Mouse (Mus musculus): ENCODE measurements around the gene Lmcd1.
"Not testable (repeated sequence)": the region's sequence is repeated elsewhere in the genome, so short reads cannot be mapped to it uniquely, and the experiment has no call there.

Gene Lmcd1

DNA sequence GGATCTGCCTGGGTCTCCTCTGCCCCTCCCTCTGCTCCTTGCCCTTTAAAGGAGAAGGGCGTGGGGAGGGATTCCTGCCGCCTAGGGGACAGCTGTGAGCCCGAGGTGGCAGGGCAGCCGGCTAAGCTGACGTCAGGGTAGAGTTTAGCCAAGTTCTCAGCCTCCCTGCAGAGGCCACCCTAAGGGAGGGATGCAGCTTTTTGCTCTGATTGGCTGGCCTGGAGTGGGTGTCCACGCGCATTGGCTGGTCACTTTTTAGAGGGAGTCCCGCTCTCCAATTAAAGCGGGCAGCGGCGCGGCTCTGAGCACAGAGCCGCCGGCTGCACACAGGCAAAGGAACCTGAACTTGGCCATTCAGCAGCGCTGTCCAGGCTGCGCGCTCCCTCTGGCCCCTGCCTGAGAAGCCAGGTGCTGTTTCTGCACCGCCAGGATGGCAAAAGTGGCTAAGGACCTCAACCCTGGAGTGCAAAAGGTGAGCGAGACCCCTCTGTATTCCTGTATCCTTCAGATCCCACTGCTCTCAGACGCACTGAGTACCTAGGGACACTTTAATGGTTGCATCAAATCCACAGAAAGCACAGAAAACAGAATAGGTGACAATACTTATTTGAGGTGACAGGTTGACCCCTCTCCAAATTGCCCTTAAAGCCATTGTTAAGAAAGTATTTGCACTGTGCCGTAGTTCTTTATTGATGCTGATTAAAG, at the start of gene Lmcd1:
Gene Lmcd1 (plus strand): TSS at position 258 of the 705 bp plus-strand sequence.
- DNase-seq (ENCODE audit: low read depth, low spot score), result peak; percentile 43

DNA sequence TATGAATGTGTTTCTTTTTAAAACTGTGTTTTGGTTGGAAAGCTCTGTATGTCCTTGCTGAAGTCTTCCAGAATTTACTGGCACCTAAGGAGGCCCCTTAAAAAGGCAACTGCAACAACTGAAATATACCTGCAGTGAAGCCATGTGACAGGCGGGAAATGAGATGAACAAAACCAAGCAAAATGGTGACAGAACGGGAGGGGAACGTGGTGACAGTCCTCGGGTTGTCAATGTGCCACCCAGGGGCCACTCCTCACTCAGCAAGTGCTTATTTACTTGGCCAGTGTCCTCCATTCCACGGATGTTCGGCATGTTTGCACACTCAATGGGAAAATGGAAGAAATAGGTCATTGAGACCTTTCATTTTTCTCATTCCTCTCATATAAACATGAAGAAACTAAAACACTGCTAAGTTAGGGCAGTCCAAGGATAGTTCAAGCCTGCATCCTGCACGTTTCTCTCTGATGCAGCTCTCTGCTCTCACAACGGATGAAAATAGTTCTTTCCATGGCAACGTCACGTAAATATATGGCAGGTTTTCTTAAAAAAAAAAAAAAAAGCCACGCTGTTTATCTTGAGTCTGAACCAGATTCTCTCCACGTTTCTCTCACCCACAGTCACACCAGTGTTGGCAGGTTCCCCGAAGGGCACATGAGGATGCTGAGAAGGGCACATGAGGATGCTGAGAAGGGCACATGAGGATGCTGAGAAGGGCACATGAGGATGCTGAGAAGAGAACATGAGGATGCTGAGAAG, 49.5 kb upstream of the Lmcd1 start:
- no peak for DNase-seq (ENCODE audit: low read depth, low spot score)

DNA sequence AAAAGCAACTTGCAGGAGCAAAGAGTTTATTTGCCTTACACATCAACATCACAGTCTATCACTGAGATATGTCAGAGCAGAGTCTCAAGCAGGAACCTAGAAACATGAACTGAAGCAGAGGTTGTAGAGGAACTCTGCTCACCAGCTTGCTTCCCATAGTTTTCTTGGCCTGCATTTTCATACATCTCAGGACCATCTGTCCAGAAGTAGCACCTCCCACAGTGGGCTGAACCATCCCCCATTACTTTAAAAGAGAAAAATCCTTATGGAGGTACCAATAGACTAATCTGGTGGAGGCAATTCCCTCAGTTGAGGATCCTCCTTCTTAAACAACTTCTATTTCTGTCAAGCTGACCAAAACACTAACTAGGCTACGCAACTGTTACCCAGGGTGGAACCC, 36.8 kb upstream of the Lmcd1 start:
- no peak for DNase-seq (ENCODE audit: low read depth, low spot score)

DNA sequence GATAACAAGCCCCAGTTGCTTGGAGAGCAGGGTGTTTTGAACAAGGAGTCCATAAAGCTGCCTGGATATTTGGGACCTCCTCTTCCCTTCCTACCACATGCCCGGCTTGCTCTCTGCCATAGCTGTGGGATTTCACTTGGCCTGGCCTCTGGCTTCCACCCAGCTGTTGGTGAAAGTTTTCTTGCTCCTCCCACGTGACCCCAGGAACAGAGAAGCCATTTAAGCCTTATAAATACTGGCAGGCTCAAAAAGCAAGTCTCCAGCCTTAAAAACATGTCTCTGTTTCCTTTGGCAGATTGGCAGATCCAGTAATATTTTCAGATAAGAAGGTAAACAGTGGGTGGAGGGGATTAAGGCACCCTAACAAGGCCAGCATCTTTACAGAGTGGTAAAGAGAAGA, 31.3 kb upstream of the Lmcd1 start:
- no peak for DNase-seq (ENCODE audit: low read depth, low spot score)

DNA sequence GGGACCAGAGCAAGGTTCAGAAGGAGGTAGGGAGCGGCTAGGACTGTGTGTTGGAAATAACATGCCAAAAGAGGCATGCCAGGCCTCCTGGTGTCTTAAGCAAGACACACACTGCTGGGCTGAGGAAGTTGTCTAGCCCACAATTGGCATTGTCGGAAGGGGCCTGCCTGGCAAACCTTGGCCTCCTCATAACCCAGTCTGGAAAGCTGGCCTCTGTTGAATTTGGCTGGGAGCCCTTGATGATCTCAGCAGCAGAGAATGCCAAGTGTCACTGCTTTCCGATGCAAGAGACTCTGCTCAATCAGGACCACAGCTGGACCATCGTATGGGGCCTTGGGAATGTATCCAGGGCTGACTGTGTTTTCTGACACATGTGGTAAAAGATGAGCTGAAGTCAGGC, 27.9 kb upstream of the Lmcd1 start:
- no peak for DNase-seq (ENCODE audit: low read depth, low spot score)

DNA sequence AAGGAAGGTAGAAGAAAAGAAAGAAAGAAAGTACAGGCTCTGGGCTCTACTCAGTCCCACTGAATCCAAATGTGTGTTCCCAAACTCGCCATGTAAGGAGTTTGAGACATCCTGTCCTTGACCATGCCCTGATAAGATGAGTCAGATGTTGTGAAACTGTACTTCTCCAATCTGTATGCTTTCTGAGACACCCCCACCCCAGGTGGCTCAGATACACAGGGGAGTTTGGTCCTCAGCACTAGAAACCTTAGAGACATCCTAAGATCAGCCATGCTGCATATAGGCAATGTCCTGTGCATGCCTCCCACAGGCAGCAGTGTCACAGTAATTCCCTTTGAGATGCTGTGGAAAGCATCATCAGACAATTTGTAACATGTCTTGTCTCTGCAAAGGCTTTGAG, 26.9 kb upstream of the Lmcd1 start:
- DNase-seq (ENCODE audit: low read depth, low spot score), result no peak

DNA sequence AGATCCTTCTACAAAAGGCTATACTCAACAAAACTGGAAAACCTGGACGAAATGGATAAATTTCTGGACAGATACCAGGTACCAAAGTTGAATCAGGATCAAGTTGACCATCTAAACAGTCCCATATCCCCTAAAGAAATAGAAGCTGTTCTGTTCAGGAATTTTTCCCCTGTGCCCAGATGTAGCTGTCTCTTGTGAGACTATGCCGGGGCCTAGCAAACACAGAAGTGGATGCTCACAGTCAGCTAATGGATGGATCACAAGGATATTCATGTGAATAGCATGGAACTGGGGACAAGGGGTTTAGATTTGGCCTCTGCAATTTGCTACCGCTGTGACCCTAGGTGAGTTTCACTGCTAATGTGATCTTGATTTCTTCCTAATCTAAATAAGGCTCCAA, 19.6 kb upstream of the Lmcd1 start:
- DNase-seq (ENCODE audit: low read depth, low spot score), result not testable (repeated sequence)

DNA sequence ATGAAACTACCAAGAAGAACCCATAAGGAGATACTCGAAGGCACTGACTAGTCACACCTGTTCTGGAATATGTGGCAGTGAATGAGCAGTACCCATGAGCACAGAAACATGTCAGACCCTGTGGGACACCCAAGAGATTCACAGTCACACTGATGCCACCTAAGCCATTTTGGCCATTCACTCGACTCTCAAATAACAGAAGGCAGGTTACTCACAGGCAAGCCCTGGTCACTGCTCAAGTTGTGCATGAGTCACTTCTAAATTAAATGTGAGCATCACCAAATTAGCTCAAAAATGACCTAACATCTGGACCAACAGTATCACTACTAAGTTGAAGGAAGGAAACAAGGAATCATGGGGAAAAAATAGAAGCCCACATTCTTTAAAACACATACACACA, 18.6 kb upstream of the Lmcd1 start:
- no peak for DNase-seq (ENCODE audit: low read depth, low spot score)

DNA sequence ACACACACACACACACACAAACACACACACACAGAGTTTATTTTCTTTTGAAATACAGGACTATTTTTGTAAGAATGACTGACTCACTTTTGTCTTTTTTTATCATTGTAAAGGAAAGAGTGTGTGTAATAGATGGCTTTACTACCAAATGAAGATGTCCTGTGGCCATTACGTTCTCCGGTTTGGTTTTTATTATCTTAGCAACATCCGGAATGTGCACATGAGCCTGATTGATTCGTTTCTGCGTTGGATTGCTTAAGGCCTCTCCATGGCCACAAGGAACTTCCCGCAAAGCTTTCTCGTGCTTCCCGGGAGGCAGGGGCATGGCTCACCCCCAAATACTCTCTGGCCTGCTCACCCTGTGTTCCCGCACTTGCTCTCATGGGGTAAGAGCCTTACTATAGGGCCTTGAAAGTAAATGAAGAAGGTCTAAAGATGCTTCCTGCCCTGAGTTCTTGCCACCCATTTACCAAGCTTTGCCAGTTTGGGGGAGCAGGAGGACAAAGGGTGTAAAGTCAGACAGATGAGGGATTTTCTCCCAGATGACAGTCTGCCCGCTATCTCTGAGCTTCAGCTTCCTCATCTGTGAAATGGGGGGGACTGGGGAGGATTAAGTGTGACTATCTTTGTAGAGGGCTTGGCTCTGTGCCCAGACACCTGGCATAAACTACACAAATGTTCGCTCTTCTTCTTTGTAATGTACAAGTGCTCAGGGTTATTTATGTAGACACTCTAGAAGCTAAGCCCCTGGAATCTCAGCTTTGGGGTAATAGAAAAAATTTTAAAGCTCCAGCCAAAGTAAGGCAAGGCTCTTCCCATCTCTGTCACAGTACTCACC, 18.0 kb upstream of the Lmcd1 start:
- DNase-seq (ENCODE audit: low read depth, low spot score), result no peak

DNA sequence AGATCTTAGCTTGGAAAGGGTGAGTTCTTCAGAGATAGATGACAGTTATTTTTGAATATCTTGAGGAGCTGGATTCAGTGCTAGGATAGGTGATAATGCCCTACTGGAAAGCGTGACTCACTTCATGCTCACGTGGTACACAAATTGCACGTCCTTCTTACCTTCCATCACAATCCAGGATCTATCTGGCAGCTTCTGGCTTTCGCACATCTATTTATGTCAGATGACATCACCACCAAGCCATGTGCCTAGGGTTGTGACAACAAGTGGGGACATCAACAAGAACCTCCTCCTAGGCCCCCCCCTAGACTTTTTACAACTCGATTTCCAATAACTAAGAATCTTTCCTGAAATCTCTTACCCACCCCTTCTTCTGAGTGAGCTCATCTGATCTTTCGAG, 17.0 kb upstream of the Lmcd1 start:
- no peak for DNase-seq (ENCODE audit: low read depth, low spot score)

DNA sequence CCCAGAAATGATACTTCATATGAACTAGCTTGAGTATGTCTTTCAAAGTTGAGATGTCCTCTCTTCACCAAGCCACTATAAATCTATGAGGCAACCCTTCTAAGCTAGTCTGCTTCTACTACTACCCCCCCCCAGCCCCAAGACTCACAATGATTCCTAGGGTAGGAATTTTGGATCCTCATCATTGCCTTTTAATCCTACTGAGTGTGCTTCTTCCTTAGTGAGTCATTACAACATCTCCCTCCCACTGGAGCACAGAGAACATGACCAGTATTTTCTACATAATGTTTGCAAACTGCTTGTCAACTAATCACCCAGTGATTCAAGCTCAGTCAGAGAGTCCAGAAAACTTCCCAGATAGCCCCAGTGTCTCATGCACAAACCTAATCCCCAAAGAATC, 12.5 kb upstream of the Lmcd1 start:
- DNase-seq (ENCODE audit: low read depth, low spot score), result no peak

DNA sequence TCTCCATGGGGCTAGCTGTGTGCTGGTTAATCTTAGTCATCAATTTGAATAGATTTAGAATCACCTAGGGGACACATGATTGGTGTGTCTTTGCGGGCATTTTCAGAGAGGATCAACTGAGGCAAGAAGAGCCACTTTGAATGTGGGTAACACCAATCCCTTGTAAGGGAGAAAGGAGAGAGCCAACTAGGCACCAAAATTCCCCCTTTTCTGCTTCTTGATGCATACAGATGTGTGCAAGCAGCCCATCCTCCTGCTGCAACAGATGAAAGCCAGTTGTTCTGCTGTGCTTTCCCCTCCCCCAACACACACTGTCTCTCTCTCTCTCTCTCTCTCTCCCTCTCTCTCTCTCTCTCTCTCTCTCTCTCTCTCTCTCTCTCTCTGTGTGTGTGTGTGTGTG, 9.2 kb upstream of the Lmcd1 start:
- DNase-seq (ENCODE audit: low read depth, low spot score), result no peak

DNA sequence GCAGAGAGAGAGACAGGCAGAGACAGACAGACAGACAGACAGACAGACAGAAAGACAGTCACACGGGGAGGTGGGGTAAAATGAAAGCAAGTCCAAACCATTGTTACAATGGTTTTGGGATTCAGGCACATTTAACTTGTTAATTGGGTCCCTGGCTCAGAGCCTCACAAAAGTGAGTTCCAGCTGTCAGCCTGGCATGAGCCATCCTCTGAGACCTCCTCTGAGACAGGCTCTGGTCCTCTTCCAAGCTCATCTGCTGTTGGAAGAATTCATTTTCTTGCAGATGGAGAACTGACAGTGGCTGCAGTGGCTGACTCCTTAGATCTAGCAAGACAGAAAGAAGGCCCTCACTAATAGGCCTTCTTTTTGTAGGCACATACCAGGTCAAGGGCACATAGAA, 6.9 kb upstream of the Lmcd1 start:
- DNase-seq (ENCODE audit: low read depth, low spot score), result no peak

DNA sequence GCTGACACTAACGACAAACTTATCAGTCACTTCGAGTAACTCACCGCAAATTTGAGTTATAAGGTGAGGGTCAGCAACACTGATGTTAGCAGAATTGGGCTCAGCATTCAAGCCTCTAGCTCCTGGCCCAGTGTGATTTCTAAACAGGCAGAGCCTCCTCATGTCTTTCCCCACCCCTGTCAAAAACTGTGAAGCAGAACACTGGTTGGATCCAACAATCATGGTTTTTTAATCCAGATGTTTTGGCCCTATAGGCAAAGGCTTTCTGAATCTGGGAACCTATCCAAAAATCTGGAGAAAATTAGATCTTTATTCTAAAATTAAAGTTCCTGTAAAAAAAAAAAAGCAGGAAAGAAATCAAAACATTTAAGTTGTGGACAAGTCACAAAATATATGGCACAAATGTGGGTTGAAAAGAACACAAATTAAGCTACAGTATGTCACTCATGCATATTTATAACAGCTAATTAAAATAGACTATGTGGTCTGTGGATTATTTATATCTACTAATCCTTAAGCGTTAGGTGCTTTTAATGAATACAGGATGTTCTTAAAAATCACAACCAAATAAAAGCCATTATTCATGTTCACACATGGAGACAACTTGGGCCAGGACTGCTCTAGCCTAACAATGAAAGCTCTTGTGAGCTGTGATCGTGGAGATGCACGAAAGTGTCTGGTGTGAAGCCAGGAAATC, 5.7 kb upstream of the Lmcd1 start:
- no peak for DNase-seq (ENCODE audit: low read depth, low spot score)

DNA sequence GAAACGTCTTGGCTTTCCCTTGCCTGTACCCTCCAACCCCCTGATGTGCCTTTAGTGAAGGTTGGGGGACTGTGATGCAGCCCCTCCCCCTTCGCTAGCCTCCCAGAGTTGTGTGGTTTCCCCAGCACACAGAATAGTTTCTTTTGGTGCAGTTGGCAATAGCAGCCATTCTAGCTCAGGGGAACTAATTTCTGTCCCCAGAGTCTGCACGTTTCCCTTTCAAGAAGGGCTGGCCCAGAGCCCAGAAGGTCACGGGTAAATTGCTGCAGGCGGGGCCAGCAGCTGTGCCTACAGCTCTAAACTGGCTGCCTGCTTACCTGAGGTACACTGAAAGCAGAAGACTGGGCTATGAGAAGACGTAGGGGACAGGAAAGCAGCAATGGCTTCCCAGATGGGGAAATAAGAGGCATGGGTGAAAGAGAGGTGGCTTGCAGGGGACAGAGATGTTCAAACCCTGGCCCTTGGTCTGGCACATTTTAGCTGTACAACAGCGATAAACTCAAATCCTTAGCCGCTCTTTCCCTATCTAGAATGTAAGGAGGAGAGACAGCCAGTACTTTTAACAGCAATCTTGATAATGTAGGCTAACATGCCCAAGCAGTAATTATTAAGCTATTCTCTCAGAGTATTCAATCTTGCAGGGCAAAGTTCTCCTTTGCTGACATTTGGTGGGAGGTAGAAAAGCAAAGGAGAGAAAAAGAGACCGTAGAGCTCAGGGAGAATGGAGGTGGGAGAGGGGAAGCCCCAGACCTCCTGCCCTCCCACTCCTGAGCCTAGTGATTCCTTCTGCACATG, 900 bp downstream of the Lmcd1 start:
- DNase-seq (ENCODE audit: low read depth, low spot score), result no peak

DNA sequence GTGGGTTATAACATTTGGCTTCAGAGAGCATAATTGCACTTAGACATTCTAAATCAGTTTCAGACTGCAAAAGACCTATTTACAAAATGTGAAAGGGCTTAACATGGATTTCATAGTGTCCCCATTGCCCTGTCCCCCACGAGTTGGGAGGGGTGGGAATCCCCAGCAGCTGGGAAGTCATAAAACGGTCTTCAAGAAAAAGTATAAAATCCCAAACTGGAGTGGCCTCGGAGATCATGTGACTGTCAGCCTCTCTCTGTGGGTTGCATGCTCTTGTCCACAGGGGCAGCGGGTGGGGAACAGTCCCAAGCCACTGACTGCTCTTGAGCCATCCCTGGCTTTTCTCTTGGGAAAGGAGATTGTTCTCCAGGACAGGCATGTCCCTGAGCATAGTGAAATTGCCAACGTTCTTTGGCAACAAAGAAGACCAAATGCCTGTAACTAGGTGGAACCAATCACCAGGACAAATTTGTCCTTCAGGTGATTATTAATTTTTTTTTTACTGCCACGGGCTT, 2.2 kb downstream of the Lmcd1 start:
- no peak for DNase-seq (ENCODE audit: low read depth, low spot score)

DNA sequence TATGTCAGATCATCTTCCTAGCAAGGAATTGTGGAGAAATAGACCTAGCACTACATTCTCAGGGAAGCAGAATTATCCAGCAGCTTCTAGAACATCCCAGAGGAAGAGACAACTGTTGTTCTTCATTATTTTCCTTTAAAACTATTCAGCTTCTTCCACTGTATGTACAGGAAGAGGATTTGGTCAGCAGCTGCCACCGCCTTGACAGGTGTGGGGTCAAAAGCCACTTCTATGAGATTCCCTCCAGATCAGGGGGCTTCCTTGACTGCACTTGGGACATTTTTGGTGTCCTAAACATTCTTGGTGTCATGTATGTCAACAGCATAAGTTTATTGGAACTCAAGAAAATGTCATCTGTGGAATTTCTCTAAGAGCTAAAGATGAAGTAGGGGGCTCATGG, 5.2 kb downstream of the Lmcd1 start:
- no peak for DNase-seq (ENCODE audit: low read depth, low spot score)

DNA sequence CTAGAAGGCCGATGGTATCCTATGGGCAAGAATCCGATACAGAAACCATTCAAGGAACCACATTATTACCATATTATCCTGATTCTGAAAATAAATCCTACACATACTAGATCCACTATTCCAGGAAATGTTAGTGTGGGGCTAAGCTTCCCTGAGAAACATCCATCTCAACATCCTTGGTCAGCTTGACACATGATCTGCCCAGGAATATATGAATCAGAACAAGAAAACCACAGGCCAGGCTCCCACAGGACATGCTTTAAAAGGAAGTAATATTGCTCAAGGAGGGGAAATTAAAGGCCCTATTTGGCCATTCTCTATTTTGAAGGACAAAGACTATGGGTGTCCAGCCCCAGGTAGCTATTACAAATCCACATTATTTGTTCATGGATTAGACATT, 6.6 kb downstream of the Lmcd1 start:
- no peak for DNase-seq (ENCODE audit: low read depth, low spot score)

DNA sequence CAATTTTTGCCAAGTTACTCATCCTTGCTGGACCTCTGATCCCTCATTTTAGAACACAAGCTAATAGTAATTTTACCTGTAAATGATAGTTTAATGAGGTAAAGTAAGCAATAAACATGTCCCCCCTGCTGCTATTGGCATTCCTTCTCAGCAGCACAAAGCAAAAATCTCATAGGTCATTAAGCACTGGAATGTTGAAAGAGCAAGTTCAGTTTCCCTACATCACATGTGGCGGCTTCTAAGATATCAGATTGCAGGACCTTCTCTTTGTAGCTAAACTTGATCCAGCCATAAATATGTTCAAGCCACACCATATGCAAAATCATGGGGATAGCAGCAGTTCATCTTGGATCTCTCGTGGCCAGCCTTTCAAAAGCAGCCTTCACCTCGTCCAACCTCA, 7.4 kb downstream of the Lmcd1 start:
- no peak for DNase-seq (ENCODE audit: low read depth, low spot score)

DNA sequence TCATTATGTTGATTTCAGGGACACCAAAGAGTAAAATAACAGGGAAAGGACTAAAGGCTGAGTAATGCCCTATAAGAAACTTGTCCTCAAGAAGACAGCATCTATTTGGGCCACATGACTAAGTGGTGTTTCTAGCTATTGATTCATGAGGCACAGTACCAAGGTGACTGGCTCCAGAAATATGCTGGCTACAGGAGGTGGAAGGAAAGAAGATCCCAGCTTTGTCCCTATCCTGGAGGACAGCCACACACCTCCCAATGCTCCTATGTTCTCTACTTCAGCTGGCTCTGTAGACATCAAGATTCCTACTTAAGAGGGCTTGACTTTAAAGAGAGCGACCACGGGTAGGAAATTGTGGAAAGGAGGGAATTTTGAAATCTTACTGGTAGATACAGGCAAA, 8.4 kb downstream of the Lmcd1 start:
- no peak for DNase-seq (ENCODE audit: low read depth, low spot score)

DNA sequence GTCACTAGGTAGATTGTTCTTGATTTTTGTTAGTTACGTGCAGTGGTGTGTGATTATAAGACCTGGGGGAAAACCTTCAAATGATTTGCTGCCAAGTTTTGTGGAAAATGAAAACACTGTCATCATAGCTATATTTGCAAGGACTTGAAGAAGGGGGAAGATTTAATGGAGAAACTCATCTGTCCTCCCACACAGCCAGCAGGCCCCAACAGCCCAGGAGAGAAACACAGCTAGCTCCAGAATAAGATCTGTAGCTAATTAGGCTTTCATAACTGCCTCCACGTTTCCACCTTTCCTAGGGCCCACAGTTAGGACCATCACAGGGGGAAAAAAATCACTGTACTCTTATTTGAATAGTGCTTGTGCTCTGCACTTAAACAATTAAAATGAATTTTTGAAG, 10.5 kb downstream of the Lmcd1 start:
- DNase-seq (ENCODE audit: low read depth, low spot score), result no peak

Measured in WW6 (cell line).